Mouse (Mus musculus): ENCODE measurements around the gene Nudt9. TPM values are rescaled to one million over a fixed set of nuclear protein-coding genes. Genes with fewer than 3 reads are reported as not detected.
A peak's percentile ranks its signal among the peaks of the same experiment; 100 is the strongest.

Gene Nudt9
- polyA plus RNA-seq, 1 experiment from 2014 or later, result 66.0 TPM

DNA sequence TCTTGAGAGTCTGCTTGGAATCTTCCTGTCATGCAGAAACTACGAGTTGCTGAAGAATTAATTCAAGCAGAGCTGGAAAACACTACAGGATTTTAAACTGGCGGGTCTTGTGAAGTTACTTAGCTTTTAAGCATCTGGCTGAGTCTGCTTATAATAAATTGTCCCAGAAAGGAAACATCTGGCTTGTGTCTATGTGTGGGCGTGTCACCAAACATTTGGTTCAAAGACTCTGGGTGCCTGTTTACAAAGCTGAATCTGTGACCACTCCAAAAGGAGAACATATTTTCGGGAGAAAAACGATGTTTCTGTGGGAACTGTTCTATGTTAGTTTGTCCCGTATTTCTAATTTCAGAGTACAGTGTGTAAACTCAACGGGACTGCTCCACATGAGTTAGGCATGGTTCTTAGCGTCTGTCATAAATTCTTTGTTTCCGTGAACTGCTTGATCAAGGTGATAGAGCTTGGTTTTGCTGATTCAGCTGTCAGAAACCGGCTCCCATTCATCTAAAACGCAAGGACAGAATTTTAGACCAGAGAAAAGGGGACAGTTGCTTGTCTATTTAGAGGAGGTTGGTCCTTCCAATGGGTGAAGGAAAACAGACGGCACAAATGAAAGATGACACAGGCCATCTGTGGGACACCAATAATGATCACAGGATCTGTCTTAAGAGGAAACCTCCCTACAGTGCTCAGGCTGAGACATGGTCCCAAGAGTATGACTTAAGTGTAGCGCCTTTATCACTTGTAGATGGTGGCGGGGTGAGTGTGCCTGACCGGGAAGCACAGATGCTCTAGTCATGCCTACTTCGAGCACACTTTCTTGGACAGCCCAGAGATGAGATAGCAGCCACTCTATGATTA, 50.2 kb downstream of the Nudt9 start:
- WGBS, result 37% methylated on average over 16 of the region's 16 CpGs
- H3K9ac ChIP-seq (replicated peaks; ENCODE audit: low read depth), result no peak overlapping the region
- TF ChIP-seq EP300 (IDR thresholded peaks at IDR 0.05) (peak; percentile 85), CTCF (IDR thresholded peaks at IDR 0.05) (no peak)
- H3K36me3 ChIP-seq (ENCODE audit: insufficient read depth, low read length), result no peaks in the 10 kb centered on the region
- no peak overlapping the region for H3K4me2 ChIP-seq (replicated peaks; ENCODE audit: low read depth, low read length)
- ATAC-seq, result peak; percentile 90
- H3K4me3 ChIP-seq (ENCODE audit: low read depth, low read length), result no peak overlapping the region
- no peaks in the 10 kb centered on the region for H3K9me3 ChIP-seq (ENCODE audit: low read length)
- DNase-seq (ENCODE audit: low spot score), result peak; percentile 91
- peak overlapping the region; percentile 77 for H3K27ac ChIP-seq (ENCODE audit: low read length)
- H3K4me1 ChIP-seq (ENCODE audit: insufficient read depth, low read depth, low read length), result peaks cover 7% of the 10 kb centered on the region; the same call in 1 of the 2 replicates
- no peaks in the 10 kb centered on the region for H3K27me3 ChIP-seq (replicated peaks; ENCODE audit: insufficient read depth, low read length)

GRCm38 (mm10) chr5:104101678-104102531, 55.8 kb downstream of the Nudt9 start:
- H3K27me3 ChIP-seq (replicated peaks; ENCODE audit: insufficient read depth, low read length), result no peaks in the 10 kb centered on the region
- 45% methylated on average over 10 of the region's 10 CpGs for WGBS
- ATAC-seq, result no peak
- H3K27ac ChIP-seq (ENCODE audit: low read length), result no peak overlapping the region
- H3K9ac ChIP-seq (replicated peaks; ENCODE audit: low read depth), result no peak overlapping the region
- H3K4me2 ChIP-seq (replicated peaks; ENCODE audit: low read depth, low read length), result no peak overlapping the region
- H3K9me3 ChIP-seq (ENCODE audit: low read length), result no peaks in the 10 kb centered on the region
- H3K4me3 ChIP-seq (ENCODE audit: low read depth, low read length), result no peak overlapping the region
- peaks cover 4% of the 10 kb centered on the region; the same call in 1 of the 2 replicates for H3K4me1 ChIP-seq (ENCODE audit: insufficient read depth, low read depth, low read length)
- TF ChIP-seq CTCF (IDR thresholded peaks at IDR 0.05), result no peak
- TF ChIP-seq EP300 (IDR thresholded peaks at IDR 0.05), result no peak
- DNase-seq (ENCODE audit: low spot score), result no peak
- H3K36me3 ChIP-seq (ENCODE audit: insufficient read depth, low read length), result no peaks in the 10 kb centered on the region

- TF ChIP-seq EP300 (IDR thresholded peaks at IDR 0.05), result no peak
- TF ChIP-seq CTCF (IDR thresholded peaks at IDR 0.05), result no peak
- WGBS, result 47% methylated on average over 4 of the region's 4 CpGs
- Histone ChIP-seq H3K4me3 (ENCODE audit: low read depth, low read length) (no peak overlapping the region), H3K9ac (replicated peaks; ENCODE audit: low read depth) (no peak overlapping the region), H3K27ac (ENCODE audit: low read length) (no peak overlapping the region), H3K27me3 (replicated peaks; ENCODE audit: insufficient read depth, low read length) (no peaks in the 10 kb centered on the region), H3K9me3 (ENCODE audit: low read length) (no peaks in the 10 kb centered on the region), H3K36me3 (ENCODE audit: insufficient read depth, low read length) (no peaks in the 10 kb centered on the region), H3K4me1 (ENCODE audit: insufficient read depth, low read depth, low read length) (peaks cover 6% of the 10 kb centered on the region; the same call in 1 of the 2 replicates), H3K4me2 (replicated peaks; ENCODE audit: low read depth, low read length) (no peak overlapping the region)
- DNase-seq (ENCODE audit: low spot score), result no peak
- no peak for ATAC-seq
Measured at GRCm38 (mm10) chr5:104103171-104103570, 57.1 kb downstream of the Nudt9 start.

DNA sequence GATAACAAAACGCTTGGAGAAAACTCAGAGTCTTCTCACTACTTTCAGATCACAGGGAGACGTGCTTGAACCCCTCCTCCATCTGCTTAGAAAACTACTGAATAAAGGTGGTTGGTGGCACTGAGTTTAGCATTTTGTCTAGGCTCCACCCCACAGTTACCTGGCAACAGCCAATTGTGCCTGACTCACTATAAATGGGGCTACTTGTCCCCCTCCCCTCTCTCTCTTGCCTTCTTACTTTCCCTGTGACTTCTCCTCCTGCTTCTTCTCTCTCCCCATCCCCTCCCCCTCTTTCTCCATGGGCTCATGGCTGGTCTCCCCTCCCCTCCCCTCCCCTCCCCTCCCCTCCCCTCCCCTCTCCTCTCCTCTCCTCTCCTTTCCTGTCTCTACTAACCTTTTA, 58.0 kb downstream of the Nudt9 start:
- Histone ChIP-seq H3K9me3 (ENCODE audit: low read length) (no peaks in the 10 kb centered on the region), H3K27ac (ENCODE audit: low read length) (no peak overlapping the region), H3K4me3 (ENCODE audit: low read depth, low read length) (no peak overlapping the region), H3K27me3 (replicated peaks; ENCODE audit: insufficient read depth, low read length) (no peaks in the 10 kb centered on the region), H3K4me1 (ENCODE audit: insufficient read depth, low read depth, low read length) (peaks cover 14% of the 10 kb centered on the region; the same call in 1 of the 2 replicates), H3K4me2 (replicated peaks; ENCODE audit: low read depth, low read length) (no peak overlapping the region), H3K9ac (replicated peaks; ENCODE audit: low read depth) (no peak overlapping the region), H3K36me3 (ENCODE audit: insufficient read depth, low read length) (no peaks in the 10 kb centered on the region)
- TF ChIP-seq CTCF (IDR thresholded peaks at IDR 0.05) (no peak), EP300 (IDR thresholded peaks at IDR 0.05) (no peak)
- 74% methylated on average over 2 of the region's 2 CpGs for WGBS
- ATAC-seq (no peak), DNase-seq (ENCODE audit: low spot score) (no peak)

DNA sequence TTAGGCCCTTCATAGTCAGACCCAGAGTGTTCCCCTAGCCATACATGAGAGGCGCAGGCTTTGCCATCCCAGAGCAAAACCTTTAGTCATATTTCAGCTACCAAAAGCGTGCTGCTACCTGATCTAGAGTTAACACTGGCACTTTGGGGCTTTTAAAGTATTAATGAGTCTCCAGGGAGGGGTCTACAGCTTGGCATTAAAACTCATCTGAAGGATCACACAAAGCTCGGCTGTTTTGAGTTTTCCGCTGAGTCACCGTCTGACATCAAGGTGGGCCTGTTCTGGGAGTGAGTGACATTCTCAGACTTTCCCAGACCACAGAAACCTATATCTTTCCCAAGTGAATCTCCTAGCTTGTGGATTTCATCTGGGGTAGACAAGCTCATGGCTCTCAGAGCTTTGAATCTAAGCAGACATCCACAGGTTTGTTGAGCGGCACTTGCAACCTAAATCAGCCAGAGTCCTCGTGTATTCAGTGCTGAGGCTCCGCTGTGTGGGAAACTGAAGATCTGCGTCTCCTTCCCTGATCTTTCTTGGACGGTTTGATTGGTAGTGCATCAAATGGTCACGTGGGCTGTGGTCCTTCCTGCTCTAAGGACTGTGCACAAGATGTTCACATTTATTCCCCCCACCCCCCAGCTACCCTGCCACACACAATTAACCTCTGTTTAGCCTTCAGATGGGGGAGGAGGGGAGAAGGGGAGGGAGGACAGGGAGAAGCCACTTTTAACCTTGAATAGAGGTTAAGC, 62.2 kb downstream of the Nudt9 start:
- DNase-seq (ENCODE audit: low spot score), result no peak
- no peaks in the 10 kb centered on the region for H3K27me3 ChIP-seq (replicated peaks; ENCODE audit: insufficient read depth, low read length)
- H3K27ac ChIP-seq (ENCODE audit: low read length), result peak overlapping the region; percentile 66
- H3K4me1 ChIP-seq (ENCODE audit: insufficient read depth, low read depth, low read length), result peaks cover 16% of the 10 kb centered on the region; the same call in 1 of the 2 replicates
- TF ChIP-seq CTCF (IDR thresholded peaks at IDR 0.05), result no peak
- no peak for TF ChIP-seq EP300 (IDR thresholded peaks at IDR 0.05)
- H3K4me2 ChIP-seq (replicated peaks; ENCODE audit: low read depth, low read length), result peak overlapping the region; percentile 56
- ATAC-seq, result no peak
- 0 out of 2 replicates have a peak overlapping the region, but pooled peaks have one; percentile 10 for H3K4me3 ChIP-seq (ENCODE audit: low read depth, low read length)
- no peak overlapping the region for H3K9ac ChIP-seq (replicated peaks; ENCODE audit: low read depth)
- 48% methylated on average over 11 of the region's 11 CpGs for WGBS
- H3K9me3 ChIP-seq (ENCODE audit: low read length), result no peaks in the 10 kb centered on the region
- no peaks in the 10 kb centered on the region for H3K36me3 ChIP-seq (ENCODE audit: insufficient read depth, low read length)
